Mouse (Mus musculus) spleen, adult 2 months (tissue): Measurements from ENCODE around the gene Med31.

Source experiments
- CTCF ChIP-seq: fragments of 200-500 bp; IDR thresholded peaks from 2 replicates; pipeline ENCODE4 v1.5.1; 2011; ENCODE audit warnings: mild to moderate bottlenecking, inconsistent platforms; ENCODE audit not compliant: insufficient read depth, insufficient read length, insufficient replicate concordance; ENCODE audit errors: extremely low read depth
- POLR2A ChIP-seq: fragments of 200-500 bp; IDR thresholded peaks from 2 replicates; pipeline ENCODE4 v1.6.1; 2011; ENCODE audit warnings: low read depth, low read length, inconsistent platforms

DNA sequence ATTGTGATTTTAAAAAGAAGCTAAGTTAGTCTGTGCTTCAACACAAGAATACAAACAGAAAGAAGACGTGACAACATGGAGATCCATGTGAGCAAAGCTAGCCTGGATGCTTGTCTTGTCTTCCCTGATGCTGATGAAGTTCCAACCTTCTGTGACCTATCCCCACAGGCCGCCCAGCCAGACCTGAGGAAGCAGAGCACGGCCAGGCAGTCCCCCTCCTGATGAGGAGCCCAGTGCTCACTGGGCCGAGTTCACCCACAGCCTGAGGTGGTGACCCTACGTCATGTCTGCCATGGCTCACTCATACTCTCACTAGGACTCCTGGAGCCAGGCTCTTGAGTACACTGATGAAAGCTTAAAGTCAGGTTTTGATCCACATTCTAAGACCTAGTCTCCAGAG is 41.9 kb downstream of the Med31 start:
- TF ChIP-seq POLR2A (no peak), CTCF (no peak)
